Mouse (Mus musculus) 3T3-L1 (cell line): ENCODE data around the gene Kcnk4.

Source experiments
- DNase-seq: peaks from one replicate; pipeline ENCODE4 v3.0.0-alpha.2; 2015; ENCODE audit warnings: low read depth, low spot score

Gene Kcnk4

GRCm38 (mm10) chr19:6968491-6969271, 34.4 kb upstream of the Kcnk4 start:
- peak; percentile 60 for DNase-seq

DNA sequence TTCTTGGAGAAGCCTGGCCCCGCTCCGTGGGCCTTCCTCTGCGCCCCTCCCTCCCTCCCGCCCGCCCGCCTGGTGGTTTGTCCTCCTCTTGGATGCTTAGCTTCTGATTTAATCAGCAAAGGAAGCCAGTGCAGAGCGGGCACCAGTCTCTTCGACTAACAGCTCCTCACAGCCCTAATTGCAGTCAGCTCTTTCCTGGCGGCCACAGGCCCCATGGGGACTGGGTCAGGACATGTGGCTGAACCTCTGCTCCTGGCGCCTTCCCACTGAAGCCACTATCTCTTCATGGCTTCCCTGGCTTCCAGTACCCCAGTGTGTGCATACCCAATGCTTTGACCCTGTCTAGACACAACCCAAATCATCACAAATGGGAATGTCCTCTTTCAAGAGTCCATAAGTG, 22.1 kb upstream of the Kcnk4 start:
- no peak for DNase-seq

DNA sequence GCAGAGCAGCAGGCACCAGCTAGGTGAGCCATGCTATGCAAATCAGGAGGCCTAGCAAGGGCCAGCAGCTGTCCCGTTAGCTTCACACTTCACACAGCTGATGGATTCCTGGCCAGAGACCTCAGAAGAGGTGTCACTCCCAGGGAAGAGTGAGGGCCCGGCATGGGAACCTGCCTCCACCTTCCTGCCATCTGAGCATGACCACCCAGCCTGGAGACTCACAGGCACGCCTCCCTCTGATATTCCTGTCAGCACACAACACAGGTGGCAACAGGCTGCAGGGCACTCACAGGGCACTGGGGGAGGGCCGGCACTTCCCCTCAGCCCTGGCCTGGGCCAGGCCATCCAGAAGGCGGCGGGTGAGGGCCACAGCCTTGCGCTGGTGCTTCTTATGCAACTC, 21.1 kb upstream of the Kcnk4 start:
- DNase-seq, result no peak

DNA sequence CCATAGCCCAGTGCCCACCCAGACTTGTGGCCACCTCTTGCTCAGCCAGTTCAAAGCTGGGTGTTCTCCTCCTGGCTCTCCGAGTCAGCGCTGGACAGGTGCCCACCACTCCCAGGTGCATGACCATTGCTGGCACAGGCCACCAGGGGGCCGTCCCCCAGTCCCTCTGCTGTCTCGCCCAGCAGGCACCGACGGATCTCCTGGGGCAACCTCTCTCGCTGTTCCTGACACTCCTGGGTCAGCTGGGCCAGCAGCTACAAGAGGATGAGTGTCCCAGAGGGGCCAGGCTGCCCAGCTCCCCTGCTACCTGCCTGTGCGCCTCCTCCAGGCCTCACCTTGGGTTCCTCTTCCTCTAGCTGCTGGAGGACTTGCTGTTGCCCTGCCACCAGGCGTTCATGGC, 19.7 kb upstream of the Kcnk4 start:
- peak; percentile 63 for DNase-seq

DNA sequence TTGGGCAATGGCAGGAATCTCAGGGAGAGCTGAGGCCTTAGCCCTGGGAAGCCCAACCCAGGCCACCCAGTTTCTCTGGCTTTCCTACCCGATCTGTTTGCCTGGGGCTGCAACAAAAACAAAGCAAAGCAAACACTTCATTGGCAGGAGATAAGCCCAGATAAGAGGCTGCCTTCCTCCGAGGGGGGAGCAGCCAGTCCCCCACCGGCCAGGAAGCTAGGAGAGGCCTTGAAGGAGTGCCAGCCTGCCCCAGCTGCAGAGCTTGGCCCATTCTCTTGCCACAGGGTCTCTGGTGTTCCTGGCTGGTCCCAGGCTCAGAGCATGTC, 18.4 kb upstream of the Kcnk4 start:
- DNase-seq, result no peak

DNA sequence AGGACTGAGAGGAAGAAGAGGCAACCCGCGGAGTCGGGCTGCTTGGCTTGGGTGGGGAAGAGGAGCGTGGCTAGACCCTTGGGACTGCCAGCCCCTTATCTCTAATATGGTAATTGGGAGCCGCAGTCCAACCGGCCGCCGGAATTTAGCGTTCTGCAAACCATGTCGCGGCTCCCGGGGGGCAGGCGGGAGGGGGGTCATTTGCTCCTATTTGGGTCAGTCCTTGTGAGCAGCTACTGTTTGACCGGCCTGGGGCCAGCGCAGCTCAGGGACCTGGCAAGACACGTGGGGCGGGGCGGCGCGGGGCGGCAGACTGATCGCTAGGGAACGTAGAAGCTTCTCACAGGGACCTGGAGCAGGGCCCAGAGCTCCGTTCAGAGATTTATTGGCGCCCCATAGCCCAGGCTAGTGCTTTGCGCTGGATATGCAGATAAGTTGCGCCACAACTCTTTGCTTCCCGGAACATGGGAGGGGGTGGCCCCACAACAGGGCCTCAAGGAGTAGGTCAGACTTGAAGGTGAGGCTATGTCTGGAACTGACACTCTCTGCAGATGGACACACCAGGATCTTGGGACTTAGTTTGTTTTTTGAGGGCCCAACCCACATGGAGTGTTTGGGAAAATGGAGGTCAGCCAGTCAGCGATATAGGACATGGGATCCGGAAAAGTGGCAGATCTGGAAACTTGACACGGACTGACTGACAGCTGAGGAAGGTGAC, 17.8 kb upstream of the Kcnk4 start:
- peak; percentile 89 for DNase-seq

GRCm38 (mm10) chr19:6951381-6951968, 17.2 kb upstream of the Kcnk4 start:
- DNase-seq, result peak; percentile 99

GRCm38 (mm10) chr19:6950613-6951153, 16.4 kb upstream of the Kcnk4 start:
- DNase-seq, result peak; percentile 75

- DNase-seq, result no peak
Observed at GRCm38 (mm10) chr19:6949951-6950350, 15.6 kb upstream of the Kcnk4 start.

- peak; percentile 29 for DNase-seq
Observed at GRCm38 (mm10) chr19:6949532-6949931, 15.2 kb upstream of the Kcnk4 start.

DNA sequence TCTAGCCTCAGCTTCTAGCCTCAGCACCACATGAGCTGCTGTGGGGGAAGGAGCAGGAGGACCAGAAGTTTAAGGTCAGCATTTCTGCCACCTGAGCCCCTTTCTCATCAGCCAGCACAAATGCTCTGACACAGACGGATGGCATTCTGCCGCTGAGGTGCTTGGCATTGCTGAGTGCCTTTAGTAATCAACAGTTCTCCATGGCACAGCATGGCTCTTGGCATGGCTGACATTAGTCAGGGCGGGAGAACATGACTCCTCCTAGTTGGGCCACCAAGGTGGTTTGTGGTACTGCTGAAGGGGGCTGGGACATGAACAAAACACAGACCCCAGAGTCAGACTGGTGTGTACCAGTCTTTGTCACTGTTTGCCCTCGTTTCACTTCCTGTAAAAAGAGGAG, 13.9 kb upstream of the Kcnk4 start:
- no peak for DNase-seq

GRCm38 (mm10) chr19:6947742-6948141, 13.4 kb upstream of the Kcnk4 start:
- no peak for DNase-seq

DNA sequence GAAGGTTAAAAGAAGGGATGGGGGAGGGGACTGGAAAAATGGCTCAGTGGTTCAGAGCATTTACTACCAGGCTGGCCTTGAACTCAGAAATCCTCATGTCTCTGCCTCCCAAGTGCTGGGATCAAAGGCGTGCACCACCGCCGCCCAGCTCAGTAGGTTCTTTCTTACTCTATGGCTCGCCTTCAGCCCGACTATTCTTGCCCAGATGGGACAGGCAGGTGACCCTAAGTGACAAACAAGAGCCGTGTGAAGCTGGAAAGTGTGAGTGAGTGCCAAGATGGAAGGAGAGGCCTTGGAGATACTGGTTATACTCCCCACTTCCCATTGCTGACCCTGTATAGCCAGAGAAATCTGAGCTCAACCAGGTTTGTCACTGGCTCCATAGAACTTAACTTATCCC, 9.4 kb upstream of the Kcnk4 start:
- DNase-seq, result no peak

DNA sequence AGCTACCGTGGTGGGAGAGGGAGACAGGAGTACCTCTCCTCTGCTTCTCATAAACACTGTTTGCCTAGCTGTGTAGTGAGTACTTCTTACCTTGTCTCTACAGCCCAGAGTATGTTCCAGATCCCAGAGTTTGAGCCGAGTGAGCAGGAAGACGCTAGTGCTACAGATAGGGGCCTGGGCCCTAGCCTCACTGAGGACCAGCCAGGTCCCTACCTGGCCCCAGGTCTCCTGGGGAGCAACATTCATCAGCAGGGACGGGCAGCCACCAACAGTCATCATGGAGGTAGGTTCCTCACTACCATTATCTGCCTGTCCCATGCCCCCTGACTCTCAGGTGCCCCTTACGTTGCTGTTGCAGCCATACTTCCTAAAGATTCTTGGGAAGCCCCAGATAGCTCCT, 8.4 kb upstream of the Kcnk4 start:
- DNase-seq, result no peak

GRCm38 (mm10) chr19:6942249-6942691, 8.0 kb upstream of the Kcnk4 start, which contains the start of gene Gpr137:
Gpr137 (minus strand) TSS chr19:6942480.
- peak; percentile 97 for DNase-seq

GRCm38 (mm10) chr19:6941372-6942248, 7.3 kb upstream of the Kcnk4 start, which contains the start of gene Bad:
Bad (plus strand) TSS chr19:6941861.
- DNase-seq, result peak; percentile 90

DNA sequence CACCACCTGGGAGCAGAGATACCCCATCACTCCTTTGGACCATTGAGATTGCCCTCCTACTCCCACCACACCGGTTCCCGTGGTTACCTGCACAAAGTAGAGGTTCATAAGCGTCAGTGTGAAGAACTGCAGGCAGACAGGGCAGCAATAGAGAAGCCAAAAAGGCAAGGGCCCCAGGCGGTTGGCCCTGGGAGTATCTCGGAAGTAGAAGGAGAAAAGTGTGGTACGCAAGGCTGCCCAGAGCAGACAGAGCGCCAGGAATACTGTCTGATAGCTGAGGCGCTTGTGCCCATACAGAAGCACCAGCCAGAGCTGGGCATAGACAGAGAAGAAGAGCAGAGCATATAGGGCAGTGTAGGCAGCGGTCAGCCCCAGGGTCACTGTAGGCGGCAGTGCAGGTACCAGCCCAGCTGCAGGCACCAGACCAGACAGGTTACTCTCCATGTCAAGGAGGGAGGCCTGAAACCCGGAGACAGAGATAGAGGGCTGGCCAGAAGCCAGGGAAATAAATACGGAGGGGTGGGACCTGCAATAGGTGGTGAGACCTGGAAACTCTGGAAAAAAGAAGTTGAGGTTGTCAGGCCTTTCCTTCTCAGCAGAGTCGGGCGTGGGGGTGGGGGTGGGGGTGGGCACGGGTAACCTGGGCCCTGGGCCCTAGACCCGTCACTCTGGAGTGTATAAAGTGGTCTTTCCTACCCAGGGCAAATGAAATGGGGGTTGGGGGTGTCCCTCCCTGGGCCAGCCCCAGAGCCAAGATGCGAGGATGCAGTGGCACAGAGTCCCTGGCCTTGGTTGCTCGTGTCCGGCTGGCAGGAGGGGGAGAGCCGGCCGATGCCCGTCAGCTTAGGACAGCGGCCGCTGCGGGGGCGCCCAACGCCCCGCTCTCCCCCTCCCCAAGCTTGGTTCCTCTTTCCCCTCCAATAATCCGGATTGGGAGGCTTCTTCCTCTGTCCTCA, 6.4 kb upstream of the Kcnk4 start:
- peak; percentile 31 for DNase-seq

DNA sequence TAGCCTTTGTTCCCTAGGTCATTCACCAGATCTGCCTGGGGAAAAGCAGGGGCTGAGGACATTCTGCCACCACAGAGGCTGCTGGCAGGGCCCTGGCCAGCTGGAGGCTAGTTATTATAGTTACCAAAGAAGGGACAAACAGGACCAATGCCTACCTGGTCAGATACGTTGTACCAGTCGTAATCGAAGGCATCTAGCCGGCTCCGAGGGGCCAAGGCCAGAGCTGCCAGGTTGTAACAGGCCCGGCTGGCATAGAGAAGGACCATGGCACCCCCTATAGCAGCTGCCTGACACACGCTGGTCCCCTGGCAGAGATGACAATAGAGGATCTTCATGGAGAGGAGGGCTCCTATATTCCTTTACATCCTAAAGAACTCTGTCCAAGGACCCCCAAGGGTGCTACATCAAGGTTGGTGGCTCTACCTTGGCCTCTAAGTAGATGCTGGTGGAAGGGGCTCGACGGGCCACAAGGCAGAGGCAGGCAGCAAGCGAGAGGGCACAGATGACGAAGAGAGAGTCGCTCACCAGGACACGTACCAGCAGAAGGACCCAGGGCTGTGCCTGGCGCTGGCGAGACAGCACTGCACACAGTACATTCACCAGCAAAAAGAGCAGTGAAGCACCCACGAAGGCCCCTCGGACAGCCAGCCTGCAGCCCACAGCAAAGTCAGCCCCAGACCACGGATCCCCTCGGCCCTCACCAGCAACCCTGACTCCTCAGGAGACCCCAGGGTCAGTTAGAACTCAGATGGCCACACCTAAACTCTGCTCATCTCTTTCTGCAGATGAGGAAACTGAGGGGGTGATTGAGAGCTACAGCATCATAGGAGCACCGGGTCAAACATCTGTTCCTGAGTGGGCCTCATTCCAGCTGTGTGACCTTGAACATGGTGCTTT, 5.0 kb upstream of the Kcnk4 start:
- DNase-seq, result no peak
